Mouse (Mus musculus) left cerebral cortex, postnatal 10 days (tissue): ENCODE measurements around the gene Ccr8. TPM values are rescaled to one million over a fixed set of nuclear protein-coding genes. Genes with fewer than 3 reads are reported as not detected.
"Not testable (repeated sequence)": the region's sequence is repeated elsewhere in the genome, so short reads cannot be mapped to it uniquely, and the experiment has no call there.

Experiments used
- DNase-seq, 2 experiments: peaks; one replicate each; pipeline ENCODE4 v3.0.0; 2021 to 2022; ENCODE audit warnings: low spot score in 2 of 2, mixed read lengths in 1 of 2; ENCODE audit errors: extremely low spot score in 1 of 2
- intact Hi-C: fragments of 180-260 bp; cut with DNase I; formaldehyde crosslinking; loops from one replicate; pipeline ENCODE4 v1.15.1; 2025
- total RNA-seq, 2 experiments: library from RNA; stranded (reverse); gene quantifications; 2 replicates each; pipeline ENCODE4 v1.2.3; 2021

Ccr8 gene
- total RNA-seq, 2 experiments from 2014 or later = not detected

DNA sequence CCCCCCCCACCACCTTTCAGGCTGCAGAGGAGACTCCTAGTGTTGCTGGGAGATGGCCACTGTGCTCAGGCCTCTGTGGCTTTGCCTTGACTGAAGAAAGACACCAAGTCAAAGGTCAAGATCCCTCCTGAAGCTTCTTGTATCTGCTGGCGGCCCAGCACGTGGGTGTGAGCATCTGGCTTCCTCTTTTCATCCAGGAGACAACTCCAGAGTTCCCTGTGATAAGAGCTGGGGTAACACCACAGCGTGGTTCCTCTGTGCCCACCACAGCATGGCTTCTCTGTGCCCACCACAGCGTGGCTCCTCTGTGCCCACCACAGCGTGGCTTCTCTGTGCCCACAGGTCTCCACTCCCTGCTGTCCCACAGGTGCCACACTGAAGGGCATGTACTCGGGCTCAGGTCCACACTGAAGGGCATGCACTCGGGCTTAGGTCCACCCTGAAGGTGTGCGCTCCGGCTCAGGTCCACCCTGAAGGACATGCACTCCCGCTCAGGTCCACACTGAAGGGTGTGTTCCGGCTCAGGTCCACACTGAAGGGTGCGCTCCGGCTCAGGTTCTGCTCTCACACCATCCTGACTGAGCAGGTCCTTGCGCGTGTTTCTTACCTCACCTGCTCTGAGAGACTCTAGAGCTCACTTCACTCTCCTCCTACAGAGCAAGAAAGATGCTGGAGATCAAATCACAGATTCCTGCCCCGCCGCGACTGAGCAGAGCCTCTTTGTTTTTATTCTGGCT is 8.6 kb upstream of the Ccr8 start:
- no peak for DNase-seq
- intact Hi-C loops = no loop called here

- DNase-seq = no peak
- intact Hi-C loops = no loop called here
These were observed 7.5 kb upstream of the Ccr8 start for GRCm38 (mm10) chr9:120084406-120084805.

GRCm38 (mm10) chr9:120089125-120089524 is 2.8 kb upstream of the Ccr8 start:
- intact Hi-C loops = no loop called here
- no peak for DNase-seq

- DNase-seq = no peak
- intact Hi-C loops = no loop called here
These were observed 828 bp upstream of the Ccr8 start for GRCm38 (mm10) chr9:120091086-120091485.

DNA sequence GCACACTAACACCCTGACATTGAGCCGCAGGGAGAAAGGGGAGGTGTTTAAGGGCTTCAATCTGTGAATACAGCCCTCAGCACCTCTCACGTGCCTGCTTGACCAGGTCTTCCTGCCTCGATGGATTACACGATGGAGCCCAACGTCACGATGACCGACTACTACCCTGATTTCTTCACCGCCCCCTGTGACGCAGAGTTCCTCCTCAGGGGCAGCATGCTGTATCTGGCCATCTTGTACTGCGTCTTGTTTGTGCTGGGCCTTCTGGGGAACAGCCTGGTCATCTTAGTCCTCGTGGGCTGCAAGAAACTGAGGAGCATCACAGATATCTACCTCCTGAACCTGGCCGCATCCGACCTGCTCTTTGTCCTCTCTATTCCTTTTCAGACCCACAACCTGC is 1.8 kb downstream of the Ccr8 start:
- intact Hi-C loops = no loop called here
- DNase-seq = no peak

GRCm38 (mm10) chr9:120095886-120096285 is 4.0 kb downstream of the Ccr8 start:
- intact Hi-C loops = no loop called here
- no peak for DNase-seq

GRCm38 (mm10) chr9:120098682-120099081 is 6.8 kb downstream of the Ccr8 start:
- intact Hi-C loops = loop anchor here (2.0 kb wide), 2 partner anchors 70 to 78 kb away; no protein-coding TSS in a partner anchor
- DNase-seq = peak; percentile 63 to 69

DNA sequence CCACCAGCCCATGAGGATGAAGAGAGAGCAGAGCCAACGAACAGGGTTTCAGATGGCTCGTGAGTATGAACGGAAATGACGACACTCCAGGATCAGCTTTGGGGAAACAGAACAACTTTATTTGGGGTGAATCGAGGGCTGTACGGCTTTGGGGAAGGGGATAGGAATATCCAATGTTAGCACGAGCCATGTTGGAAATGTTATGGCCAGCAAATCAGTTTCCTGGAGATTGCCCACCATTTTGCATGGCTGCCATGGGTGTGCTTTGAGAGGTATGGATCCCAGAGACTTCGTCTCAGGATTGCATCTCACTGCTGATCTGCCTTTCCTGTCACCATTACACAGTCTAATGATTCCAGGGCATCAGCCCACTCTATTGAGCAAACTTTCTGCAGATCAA is 7.4 kb downstream of the Ccr8 start:
- intact Hi-C loops = loop anchor here (2.0 kb wide), 2 partner anchors 71 to 79 kb away; no protein-coding TSS in a partner anchor
- DNase-seq = no peak

DNA sequence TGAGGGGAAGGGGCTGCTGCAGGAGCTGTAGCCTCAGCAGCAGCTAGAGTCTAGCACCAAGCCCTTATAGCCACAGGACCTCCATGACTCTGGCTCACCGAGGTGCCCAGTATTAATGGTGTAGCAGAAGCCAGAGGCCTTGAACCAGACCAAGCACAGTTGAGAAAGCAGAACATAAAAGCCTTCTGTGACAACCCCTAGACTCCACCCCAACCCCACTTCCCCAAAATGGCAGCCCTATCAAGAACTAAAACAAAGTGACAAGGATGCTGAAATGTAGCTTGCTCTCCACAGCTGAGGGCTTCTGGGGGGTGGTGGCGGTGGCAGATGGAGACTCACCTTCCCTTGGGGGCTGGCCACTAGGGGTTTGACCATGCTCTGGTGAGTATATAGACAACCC is 9.3 kb downstream of the Ccr8 start:
- intact Hi-C loops = no loop called here
- no peak for DNase-seq

GRCm38 (mm10) chr9:120108953-120109352 is 17.0 kb downstream of the Ccr8 start:
- intact Hi-C loops, DNase-seq: not testable (repeated sequence)

DNA sequence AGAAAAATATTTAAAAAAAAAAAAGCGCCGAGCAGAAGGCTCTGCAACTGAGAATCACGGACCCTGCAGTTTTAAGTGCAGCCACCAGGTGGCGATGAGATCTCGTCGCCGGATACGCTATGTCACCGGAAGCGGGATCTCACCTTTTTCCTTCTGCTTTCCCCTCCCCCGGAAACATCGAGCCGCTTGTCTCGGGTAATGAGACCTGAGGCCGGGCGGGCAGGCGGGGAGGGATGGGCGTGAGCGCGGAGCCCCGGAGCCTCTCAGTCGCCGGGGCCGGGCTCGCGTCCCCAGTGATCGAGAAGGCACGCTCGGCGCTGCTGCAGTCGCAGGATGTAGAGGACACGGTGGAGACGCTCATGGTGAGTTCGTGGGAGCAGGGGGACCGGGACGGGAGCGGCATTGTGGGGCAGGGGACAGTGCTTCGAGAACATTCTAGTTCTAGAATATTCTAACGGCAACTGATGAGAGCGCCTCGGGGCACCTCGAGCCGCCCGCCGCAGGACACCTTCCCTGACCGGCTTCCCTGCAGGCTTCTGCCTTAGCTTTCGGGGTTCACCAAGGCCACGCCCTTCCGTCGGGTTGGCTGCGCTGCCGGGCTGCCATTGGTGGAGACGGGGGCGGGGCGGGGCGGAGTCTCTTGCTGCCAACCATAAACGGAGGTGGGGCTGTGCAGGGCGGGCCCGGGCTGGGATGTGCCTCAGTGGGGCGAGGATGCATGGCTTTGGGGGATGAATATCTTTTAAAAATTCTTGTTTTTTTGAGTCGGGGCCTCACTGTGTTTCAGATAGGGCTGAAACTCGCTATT is 18.5 kb downstream of the Ccr8 start, which contains the start of gene Slc25a38:
Slc25a38 (plus strand) TSS at position 164 of the 808 bp plus-strand sequence.
- peak; percentile 93 to 98 for DNase-seq
- intact Hi-C loops = no loop called here

DNA sequence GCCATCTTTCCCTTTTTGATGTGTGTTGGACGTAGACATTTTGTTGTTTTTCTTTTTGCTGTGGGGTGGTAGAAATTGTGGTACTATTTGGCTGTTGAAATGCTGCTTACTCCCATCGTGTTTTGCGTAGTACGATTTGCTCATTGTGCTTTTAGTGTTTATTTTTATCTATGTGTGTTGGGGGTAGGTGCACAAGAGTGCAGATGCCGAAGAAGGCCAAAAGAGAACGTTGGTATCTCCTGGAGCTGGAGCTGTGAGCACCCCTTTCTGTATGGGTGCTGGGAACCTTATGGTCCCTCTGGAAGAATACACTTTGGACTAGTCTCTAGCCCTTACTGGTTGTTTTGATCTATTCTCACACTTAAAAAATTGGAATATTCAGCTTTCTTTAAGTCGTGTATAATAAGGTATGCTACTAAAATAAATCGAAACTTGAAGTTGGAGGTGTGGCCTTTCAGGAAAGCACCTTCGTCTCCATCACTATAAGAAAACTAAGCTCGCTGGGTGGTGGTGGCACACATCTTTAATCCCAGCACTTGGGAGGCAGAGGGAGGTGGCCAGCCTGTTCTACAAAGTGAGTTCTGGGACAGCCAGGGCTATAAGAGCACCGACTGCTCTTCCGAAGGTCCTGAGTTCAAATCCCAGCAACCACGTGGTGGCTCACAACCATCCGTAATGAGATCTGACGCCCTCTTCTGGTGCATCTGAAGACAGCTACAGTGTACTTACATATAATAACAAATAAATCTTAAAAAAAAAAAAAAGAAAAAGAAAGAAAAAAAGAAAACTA is 19.4 kb downstream of the Ccr8 start:
- intact Hi-C loops = no loop called here
- DNase-seq = no peak

DNA sequence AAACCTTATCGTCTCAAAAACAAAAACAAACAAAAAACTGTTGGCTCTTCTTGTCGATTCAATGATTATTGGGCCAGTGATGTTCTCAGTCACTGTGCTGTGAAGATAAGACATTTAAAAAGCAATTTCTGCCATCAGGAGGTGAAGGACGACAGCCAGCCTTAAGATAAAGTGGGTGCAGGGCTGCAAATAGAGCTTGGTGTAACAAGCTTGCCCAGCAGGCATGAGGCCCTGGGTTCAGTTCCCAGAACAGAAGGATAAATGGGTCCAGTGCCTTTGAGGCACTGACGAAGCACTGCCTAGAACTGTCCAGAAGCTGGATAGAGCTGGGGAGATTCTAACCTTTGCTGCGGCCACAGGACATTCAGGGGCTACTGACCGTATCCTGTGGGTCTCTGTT is 20.6 kb downstream of the Ccr8 start:
- DNase-seq = no peak
- intact Hi-C loops = no loop called here

DNA sequence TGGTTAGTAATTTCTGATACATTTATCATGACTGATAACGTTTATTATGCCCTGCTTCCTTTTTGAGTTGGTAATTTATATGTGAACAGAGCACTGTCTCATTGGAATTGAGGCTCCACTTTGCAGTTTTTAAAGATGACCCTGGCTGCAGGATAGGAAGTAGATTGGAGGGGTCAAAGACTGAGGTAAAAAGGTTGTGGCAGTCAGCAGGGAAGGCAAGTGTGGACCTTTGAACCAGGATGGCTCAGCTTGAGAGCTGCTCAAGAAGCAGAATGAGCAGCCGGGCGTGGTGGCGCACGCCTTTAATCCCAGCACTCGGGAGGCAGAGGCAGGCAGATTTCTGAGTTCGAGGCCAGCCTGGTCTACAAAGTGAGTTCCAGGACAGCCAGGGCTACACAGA is 21.5 kb downstream of the Ccr8 start:
- no peak for DNase-seq
- intact Hi-C loops = no loop called here

- no peak for DNase-seq
- intact Hi-C loops = no loop called here
These were observed 22.3 kb downstream of the Ccr8 start for GRCm38 (mm10) chr9:120114051-120114788.

DNA sequence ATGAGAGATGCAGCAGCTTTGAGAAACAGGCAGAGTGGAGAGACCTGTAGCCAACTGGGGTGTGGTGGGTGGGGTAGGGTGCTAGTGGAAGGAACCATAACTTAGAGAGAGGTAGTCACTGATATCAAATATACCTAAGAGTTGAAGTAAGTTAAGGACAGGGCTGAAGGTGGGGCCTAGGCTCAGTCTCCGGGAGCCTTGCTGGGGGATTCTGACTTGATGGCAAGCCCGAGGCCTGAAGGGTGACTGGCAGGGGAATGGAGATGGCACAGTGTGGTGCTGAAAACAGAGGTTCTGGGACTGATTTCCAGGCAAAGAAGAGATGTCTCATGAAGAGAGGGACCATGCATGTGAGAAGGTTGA is 22.9 kb downstream of the Ccr8 start:
- DNase-seq = no peak
- intact Hi-C loops = no loop called here

- no peak for DNase-seq
- intact Hi-C loops = no loop called here
These were observed 23.7 kb downstream of the Ccr8 start for GRCm38 (mm10) chr9:120115580-120115979.

DNA sequence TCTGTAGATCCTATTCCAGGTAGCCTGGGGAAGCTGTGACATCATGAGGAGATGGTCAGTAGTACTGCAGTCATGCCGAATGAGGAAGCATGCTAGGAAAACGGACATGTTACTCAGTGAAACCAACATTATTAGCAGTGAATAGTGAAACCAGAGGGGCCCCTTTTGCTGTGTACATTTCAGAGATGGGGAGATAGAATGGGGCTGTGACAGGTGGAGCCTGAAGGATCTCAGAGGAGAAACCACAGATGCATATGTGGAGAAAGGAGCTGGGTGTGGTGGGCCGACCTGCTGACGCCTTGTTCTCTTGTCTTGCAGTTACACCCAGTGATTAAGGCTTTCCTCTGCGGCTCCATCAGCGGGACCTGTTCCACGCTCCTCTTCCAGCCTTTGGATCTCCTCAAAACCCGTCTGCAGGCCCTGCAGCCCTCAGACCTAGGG is 24.3 kb downstream of the Ccr8 start:
- intact Hi-C loops = no loop called here

DNA sequence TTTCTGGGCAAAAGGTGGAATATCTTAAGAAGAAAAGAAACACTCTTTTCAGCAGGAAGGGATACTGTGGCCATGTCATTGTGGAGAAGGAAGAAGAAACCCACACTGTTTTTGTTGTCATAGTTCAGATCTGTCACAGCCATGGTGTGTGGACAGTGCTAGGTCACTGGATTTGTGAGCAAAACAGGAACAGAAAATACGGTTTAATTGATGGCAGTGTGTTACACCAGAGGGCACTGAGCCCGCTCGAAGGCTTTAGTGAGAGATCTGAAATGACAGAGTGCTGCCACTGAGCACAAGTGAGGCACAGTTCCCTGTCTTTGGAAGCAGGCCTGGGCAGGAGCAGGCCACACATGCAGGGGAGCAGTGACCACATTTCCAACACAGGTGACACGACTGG is 26.3 kb downstream of the Ccr8 start:
- intact Hi-C loops = no loop called here
- DNase-seq = no peak

More for the DNA sequence above, 24.3 kb downstream of the Ccr8 start:
- DNase-seq = no peak
